Mouse (Mus musculus): ENCODE measurements around the gene Trh.

DNA sequence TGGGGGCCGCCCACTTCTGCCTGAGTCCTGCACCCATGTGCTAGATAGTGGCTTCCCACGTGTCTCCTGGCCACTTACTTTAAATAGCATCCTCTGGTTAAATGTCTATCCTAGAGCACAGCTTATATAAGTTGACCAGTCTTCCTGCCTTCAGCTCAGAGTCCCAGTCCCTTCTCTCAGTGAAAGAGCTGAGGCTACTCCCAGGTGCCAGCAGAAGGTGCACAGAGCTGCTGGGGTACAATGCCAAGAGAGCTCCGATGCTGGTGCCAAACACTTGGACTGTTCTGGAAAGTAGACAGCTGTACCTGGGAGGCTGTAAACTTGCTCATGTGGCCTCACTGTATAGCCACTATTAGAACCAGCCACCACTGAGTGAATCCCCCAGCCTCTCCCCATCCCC is 22.4 kb downstream of the Trh start:
- TF ChIP-seq POLR2A (IDR thresholded peaks at IDR 0.05; ENCODE audit: control insufficient read depth in 1 of 2, insufficient read depth in 1 of 2, low read depth in 1 of 2, low read length in 2 of 2, poor library complexity in 1 of 2) (no peak), CTCF (IDR thresholded peaks at IDR 0.05 in 2 of 3, conservative IDR thresholded peaks at IDR 0.05 in 1 of 3; ENCODE audit: control insufficient read depth in 1 of 3, insufficient read depth in 1 of 3, low read depth in 2 of 3, low read length in 3 of 3, poor library complexity in 1 of 3, severe bottlenecking in 1 of 3) (no peak), GATA1 (IDR thresholded peaks at IDR 0.05; ENCODE audit: low read depth, low read length) (no peak), MEF2A (IDR thresholded peaks at IDR 0.05; ENCODE audit: extremely low read depth, insufficient replicate concordance, low read depth, low read length, poor library complexity, severe bottlenecking) (no peak), USF1 (IDR thresholded peaks at IDR 0.05; ENCODE audit: low read depth, low read length) (no peak), SIN3A (IDR thresholded peaks at IDR 0.05; ENCODE audit: low read length) (no peak), TAL1 (IDR thresholded peaks at IDR 0.05; ENCODE audit: low read length) (no peak), CHD1 (IDR thresholded peaks at IDR 0.05; ENCODE audit: low read depth, low read length) (no peak), CHD2 (IDR thresholded peaks at IDR 0.05; ENCODE audit: low read length) (no peak), RAD21 (IDR thresholded peaks at IDR 0.05; ENCODE audit: low read depth, low read length) (no peak), HCFC1 (IDR thresholded peaks at IDR 0.05; ENCODE audit: low read depth, low read length) (no peak), SMC3 (IDR thresholded peaks at IDR 0.05; ENCODE audit: low read depth, low read length) (no peak), EP300 (IDR thresholded peaks at IDR 0.05; ENCODE audit: low read depth in 1 of 2, low read length in 2 of 2) (no peak)
